Mouse (Mus musculus): ENCODE data around the gene Klk1b5.

The Klk1b5 gene

DNA sequence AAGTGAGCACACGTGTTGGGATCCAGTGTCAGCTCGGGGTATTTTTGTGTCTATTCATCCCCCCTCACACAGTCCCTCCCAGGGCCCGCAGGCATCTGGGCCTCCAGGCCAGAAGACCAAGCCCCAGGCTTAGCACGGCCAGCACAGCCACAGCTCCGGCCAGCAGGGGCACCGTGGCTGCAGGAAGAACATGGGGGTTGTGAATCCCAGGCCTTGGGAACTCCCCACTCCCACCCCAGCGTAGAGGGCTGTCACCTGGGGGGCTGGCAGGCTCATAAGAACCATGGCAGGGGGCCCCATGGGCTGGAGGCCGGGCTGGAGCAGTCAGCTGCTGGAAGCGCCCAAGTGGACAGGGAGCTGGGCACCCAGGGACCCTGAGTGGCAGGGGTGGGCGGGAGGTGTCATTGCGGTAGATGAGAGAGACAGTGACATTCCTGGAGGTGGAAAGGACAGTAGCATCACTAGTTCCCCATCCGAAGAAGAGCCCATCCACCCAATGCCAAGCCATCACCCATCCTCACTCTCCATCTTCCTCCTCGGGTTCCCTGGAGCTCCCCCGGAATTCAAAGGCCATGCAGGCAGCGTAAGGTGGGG, 37.4 kb downstream of the Klk1b5 start:
- no peak for ATAC-seq (ENCODE audit: low TSS enrichment)

DNA sequence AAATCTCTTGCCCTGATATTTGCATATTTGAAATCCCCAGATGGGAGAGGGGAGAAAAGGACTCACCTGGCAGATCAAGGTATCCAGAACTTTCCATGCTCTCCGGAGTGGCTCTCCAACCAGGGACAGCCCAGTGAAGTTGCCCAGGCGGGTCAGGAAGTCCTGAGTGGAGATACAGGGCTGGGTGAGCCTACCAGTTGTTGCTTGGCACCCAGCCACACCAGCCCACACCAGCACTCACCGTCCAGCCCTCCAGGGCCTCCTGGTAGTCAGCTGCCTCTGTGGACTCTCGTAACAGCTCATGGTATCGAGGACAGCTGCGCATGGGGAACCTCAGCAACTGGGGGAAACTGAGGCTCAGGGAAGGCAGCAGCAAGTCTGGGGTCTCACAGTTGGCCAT, 39.2 kb downstream of the Klk1b5 start:
- no peak for ATAC-seq (ENCODE audit: low TSS enrichment)

DNA sequence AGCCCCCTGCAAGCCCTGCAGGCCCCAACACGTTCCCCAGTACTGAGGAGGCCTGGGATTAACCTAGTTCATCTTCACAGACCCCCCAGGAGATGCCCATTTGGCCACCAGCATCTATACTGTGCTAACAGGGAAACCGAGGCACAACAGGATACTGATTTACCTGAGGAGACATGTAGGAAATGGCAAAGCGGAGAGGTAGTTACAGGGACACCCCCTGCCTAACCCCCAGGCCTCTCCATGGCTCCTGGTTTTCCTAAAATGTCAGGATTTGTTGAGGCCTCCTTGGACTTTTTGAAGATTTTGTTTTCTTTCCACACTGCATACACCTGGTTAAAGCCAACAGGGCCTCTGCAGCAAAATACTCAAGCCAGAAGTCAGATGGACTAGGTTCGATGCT, 41.5 kb downstream of the Klk1b5 start, which contains the start of gene Acp4:
Acp4 (minus strand) TSS at position 101 of the 400 bp plus-strand sequence.
- ATAC-seq (ENCODE audit: low TSS enrichment), result no peak

DNA sequence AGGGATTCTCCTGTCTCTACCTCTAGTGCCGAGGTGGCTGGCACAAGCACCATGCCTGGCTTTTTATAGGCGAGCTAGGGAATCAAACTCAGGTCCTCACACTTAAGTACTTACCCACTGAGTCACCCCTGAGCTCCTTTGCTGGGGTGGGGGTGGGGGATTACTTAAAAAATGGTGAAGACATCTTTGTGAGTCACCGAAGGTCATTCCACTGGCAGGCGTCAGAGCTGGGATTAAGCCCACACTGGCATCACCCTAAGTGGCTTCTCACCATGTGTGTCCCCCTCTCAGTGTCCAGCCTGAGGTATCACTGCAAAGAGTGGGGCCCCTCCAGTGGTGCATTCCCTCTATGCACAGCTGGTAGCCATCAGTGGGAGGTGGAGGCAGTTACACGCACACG, 44.7 kb downstream of the Klk1b5 start:
- ATAC-seq (ENCODE audit: low TSS enrichment), result no peak

DNA sequence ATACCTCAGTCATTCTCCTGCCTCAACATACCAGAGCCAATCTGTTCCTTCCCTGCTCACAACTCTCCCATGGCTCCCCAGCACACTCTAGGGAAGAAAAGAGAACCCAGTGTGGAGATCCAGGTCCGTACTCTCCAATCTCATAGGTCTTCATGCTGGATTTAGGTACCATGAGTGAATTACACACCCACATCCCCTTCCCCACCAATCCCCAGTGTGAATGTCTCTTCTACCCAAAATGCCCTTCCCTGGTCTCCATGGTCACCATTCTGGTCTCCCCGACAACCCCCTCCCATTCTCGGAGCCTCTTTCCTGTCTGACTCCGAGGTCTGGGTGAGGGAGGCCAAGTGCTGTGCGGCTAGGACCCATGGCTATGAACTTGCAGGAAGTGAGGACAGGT, 45.4 kb downstream of the Klk1b5 start, which contains the start of gene Gm15517:
Gm15517 (plus strand) TSS at position 301 of the 400 bp plus-strand sequence.
- no peak for ATAC-seq (ENCODE audit: low TSS enrichment)

DNA sequence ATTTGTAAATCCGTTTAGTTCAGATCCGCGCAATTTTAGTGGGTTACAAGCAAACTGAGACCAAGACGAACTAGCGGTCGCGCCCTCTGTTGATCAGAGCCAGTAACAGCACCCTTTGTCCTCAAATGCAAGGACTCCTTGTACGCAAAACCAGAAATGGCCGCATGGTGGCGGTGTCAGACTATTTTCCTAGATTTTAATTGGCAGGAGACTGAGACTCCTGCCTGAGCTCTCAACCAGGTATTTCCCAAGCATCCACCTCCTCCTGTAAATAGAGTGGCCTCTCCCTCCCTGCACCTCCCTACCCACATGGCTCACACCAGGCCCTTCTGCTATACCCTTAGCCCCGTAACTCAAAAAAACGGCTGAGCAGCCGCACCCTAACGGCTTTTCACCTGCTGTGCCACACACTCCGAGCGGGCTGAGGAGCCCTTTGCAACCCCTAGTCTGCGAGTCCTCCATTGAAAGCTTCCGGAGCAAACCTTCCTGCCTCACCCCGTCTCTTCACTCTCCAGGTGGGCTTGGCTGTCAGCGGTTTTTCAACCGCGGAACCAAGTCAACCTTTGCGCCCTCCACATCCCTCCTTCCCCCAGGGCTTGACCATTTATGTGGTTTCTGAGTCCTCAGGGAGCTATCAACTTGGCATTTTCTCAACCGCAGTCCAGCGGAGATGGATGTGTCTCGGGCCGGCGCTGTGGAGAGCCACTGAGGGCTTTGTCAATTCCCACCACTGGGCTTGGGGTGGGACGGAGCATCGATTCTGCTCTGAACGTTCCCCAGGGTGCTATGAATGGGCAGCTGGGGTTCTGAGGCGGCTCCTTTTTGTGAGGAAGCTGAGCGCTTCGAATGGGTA, 47.3 kb downstream of the Klk1b5 start:
- ATAC-seq (ENCODE audit: low TSS enrichment), result peak; percentile 84

DNA sequence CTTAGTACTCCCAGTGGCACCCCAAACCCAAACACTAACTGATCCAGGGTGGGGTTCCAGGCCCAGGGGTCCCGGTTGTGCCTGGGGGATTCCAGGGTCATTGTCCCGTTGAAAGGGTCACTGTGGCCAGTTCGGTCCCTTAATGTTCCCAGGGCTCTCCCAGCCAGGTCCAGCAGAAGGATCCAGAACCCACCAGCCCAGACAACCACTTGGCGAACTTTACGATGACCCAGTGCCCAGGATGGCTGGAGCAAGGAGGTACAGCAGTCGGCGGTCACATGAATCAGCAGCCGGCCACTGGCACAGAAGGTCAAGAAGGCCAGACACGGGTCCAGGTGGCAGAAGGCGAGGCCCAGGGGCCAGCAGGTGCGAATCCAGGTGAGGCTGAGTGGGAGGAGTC, 52.4 kb downstream of the Klk1b5 start:
- ATAC-seq (ENCODE audit: low TSS enrichment), result no peak

DNA sequence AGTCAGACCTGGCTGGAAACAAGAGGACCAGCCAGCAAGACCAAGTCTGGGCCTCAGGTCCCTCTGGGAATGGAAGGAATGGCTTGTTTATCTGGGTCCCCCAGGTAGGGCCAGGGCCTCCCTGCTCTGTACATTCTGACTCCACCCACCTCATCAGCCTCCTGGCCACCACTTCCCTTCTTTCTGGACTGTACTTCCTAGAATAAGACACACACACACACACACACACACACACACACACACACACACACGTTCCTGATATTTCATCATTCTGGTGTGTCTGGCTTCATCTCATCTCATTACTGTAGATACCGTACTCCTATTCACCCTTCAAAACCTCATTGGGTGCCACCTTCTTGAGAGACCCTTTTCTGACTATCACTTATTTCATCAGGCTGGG, 53.7 kb downstream of the Klk1b5 start:
- no peak for ATAC-seq (ENCODE audit: low TSS enrichment)

Measured in frontal cortex, adult (tissue).